Mouse (Mus musculus) neural tube, embryonic 10.5 days (tissue): Measurements from ENCODE around the gene March8.

Source experiments
- DNase-seq: peaks from one replicate; pipeline ENCODE4 v3.0.0-alpha.2; 2017; ENCODE audit warnings: low spot score; ENCODE audit errors: extremely low spot score

March8 gene

GRCm38 (mm10) chr6:116371500-116371899 lies 33.7 kb downstream of the March8 start:
- DNase-seq, result no peak

GRCm38 (mm10) chr6:116374136-116374535 lies 36.3 kb downstream of the March8 start:
- DNase-seq, result no peak

- no peak for DNase-seq
Measured at GRCm38 (mm10) chr6:116374618-116375017, 36.8 kb downstream of the March8 start.

GRCm38 (mm10) chr6:116378892-116379291 lies 41.1 kb downstream of the March8 start:
- no peak for DNase-seq

- no peak for DNase-seq
Measured at GRCm38 (mm10) chr6:116380157-116380556, 42.3 kb downstream of the March8 start.

GRCm38 (mm10) chr6:116381605-116382004 lies 43.8 kb downstream of the March8 start:
- DNase-seq, result no peak

GRCm38 (mm10) chr6:116383582-116383981 lies 45.8 kb downstream of the March8 start:
- DNase-seq, result no peak

GRCm38 (mm10) chr6:116385194-116386044 lies 47.6 kb downstream of the March8 start:
- no peak for DNase-seq

- no peak for DNase-seq
Measured at GRCm38 (mm10) chr6:116386045-116386415, 48.2 kb downstream of the March8 start.

- no peak for DNase-seq
Measured at GRCm38 (mm10) chr6:116386506-116386905, 48.7 kb downstream of the March8 start.

GRCm38 (mm10) chr6:116388068-116388467 lies 50.2 kb downstream of the March8 start:
- no peak for DNase-seq

GRCm38 (mm10) chr6:116389481-116389880 lies 51.7 kb downstream of the March8 start:
- no peak for DNase-seq

GRCm38 (mm10) chr6:116394916-116395648 lies 57.3 kb downstream of the March8 start:
- DNase-seq, result no peak

GRCm38 (mm10) chr6:116397621-116398020 lies 59.8 kb downstream of the March8 start:
- DNase-seq, result no peak

GRCm38 (mm10) chr6:116398136-116398535 lies 60.3 kb downstream of the March8 start:
- DNase-seq, result no peak

GRCm38 (mm10) chr6:116401746-116402423 lies 64.1 kb downstream of the March8 start:
- DNase-seq, result no peak

- no peak for DNase-seq
Measured at GRCm38 (mm10) chr6:116402426-116402825, 64.6 kb downstream of the March8 start.

GRCm38 (mm10) chr6:116405243-116405642 lies 67.4 kb downstream of the March8 start:
- peak; percentile 34 for DNase-seq

- DNase-seq, result no peak
Measured at GRCm38 (mm10) chr6:116405715-116406114, 67.9 kb downstream of the March8 start.

- DNase-seq, result no peak
Measured at GRCm38 (mm10) chr6:116406152-116406551, 68.3 kb downstream of the March8 start.

GRCm38 (mm10) chr6:116406680-116407079 lies 68.9 kb downstream of the March8 start:
- DNase-seq, result no peak

GRCm38 (mm10) chr6:116407216-116407615 lies 69.4 kb downstream of the March8 start:
- no peak for DNase-seq
